Mouse (Mus musculus): ENCODE results near the gene Rtn4rl1. TPM values are rescaled to one million over a fixed set of nuclear protein-coding genes. Genes with fewer than 3 reads are reported as not detected.
"Not testable (repeated sequence)": the region's sequence is repeated elsewhere in the genome, so short reads cannot be mapped to it uniquely, and the experiment has no call there.

Rtn4rl1 gene
- polyA plus RNA-seq, 1 experiment from 2014 or later = 2.5 TPM

- WGBS = 84% methylated on average over 9 of the region's 9 CpGs
- no peak overlapping the region for H3K27ac ChIP-seq
- DNase-seq (ENCODE audit: low spot score) = no peak
- peaks cover 39% of the 10 kb centered on the region for H3K27me3 ChIP-seq (ENCODE audit: insufficient read depth, poor library complexity, severe bottlenecking)
- no peaks in the 10 kb centered on the region for H3K9me3 ChIP-seq
- peaks cover 6% of the 10 kb centered on the region for H3K36me3 ChIP-seq
- peaks cover 37% of the 10 kb centered on the region for H3K4me1 ChIP-seq (replicated peaks)
- no peak overlapping the region for H3K4me3 ChIP-seq
Measured at GRCm38 (mm10) chr11:75294862-75295261, 101.3 kb downstream of the Rtn4rl1 start.

DNA sequence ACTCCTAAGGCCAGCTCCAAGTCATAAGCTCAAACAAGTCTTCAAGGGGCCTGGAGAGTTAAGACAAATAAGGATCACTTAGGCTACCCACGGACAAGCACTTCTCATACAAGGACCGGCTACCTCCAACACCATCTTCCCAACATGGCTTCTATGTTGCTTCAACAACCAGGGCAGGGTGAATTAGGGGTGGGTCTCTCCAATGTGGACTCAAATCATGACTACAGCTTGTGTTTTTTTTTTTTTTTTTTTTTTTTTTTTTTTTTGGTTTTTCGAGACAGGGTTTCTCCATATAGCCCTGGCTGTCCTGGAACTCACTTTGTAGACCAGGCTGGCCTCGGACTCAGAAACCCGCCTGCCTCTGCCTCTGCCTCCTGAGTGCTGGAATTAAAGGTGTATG lies 102.0 kb downstream of the Rtn4rl1 start:
- peaks cover 39% of the 10 kb centered on the region for H3K27me3 ChIP-seq (ENCODE audit: insufficient read depth, poor library complexity, severe bottlenecking)
- H3K27ac ChIP-seq; H3K9me3 ChIP-seq; DNase-seq (ENCODE audit: low spot score); H3K4me3 ChIP-seq: not testable (repeated sequence)
- H3K4me1 ChIP-seq (replicated peaks) = peaks cover 37% of the 10 kb centered on the region
- H3K36me3 ChIP-seq = peaks cover 13% of the 10 kb centered on the region
- WGBS = 87% methylated on average over 5 of the region's 5 CpGs

- WGBS = 87% methylated on average over 9 of the region's 9 CpGs
- Histone ChIP-seq H3K27me3 (ENCODE audit: insufficient read depth, poor library complexity, severe bottlenecking) (peaks cover 33% of the 10 kb centered on the region), H3K27ac (no peak overlapping the region), H3K9me3 (no peaks in the 10 kb centered on the region), H3K4me1 (replicated peaks) (peaks cover 29% of the 10 kb centered on the region), H3K4me3 (no peak overlapping the region), H3K36me3 (peaks cover 23% of the 10 kb centered on the region)
- DNase-seq (ENCODE audit: low spot score) = no peak
Measured at GRCm38 (mm10) chr11:75296406-75297005, 102.9 kb downstream of the Rtn4rl1 start.

- no peak overlapping the region for H3K4me3 ChIP-seq
- H3K36me3 ChIP-seq = peaks cover 34% of the 10 kb centered on the region
- H3K4me1 ChIP-seq (replicated peaks) = peaks cover 21% of the 10 kb centered on the region; the same call in 1 of the 2 replicates
- H3K9me3 ChIP-seq = no peaks in the 10 kb centered on the region
- DNase-seq (ENCODE audit: low spot score) = no peak
- no peak overlapping the region for H3K27ac ChIP-seq
- 84% methylated on average over 9 of the region's 9 CpGs for WGBS
- H3K27me3 ChIP-seq (ENCODE audit: insufficient read depth, poor library complexity, severe bottlenecking) = peaks cover 22% of the 10 kb centered on the region
Measured at GRCm38 (mm10) chr11:75297631-75298030, 104.0 kb downstream of the Rtn4rl1 start.

GRCm38 (mm10) chr11:75298491-75298890 lies 104.9 kb downstream of the Rtn4rl1 start:
- Histone ChIP-seq H3K27ac (no peak overlapping the region), H3K4me1 (replicated peaks) (peaks cover 21% of the 10 kb centered on the region; the same call in 1 of the 2 replicates), H3K9me3 (no peaks in the 10 kb centered on the region), H3K36me3 (peaks cover 43% of the 10 kb centered on the region), H3K27me3 (ENCODE audit: insufficient read depth, poor library complexity, severe bottlenecking) (peaks cover 13% of the 10 kb centered on the region), H3K4me3 (no peak overlapping the region)
- 57% methylated on average over 11 of the region's 11 CpGs for WGBS
- DNase-seq (ENCODE audit: low spot score) = no peak

- Histone ChIP-seq H3K4me1 (replicated peaks) (peaks cover 13% of the 10 kb centered on the region; the same call in 1 of the 2 replicates), H3K27ac (no peak overlapping the region), H3K36me3 (peaks cover 53% of the 10 kb centered on the region), H3K4me3 (no peak overlapping the region), H3K9me3 (no peaks in the 10 kb centered on the region), H3K27me3 (ENCODE audit: insufficient read depth, poor library complexity, severe bottlenecking) (0 out of 2 replicates have a peak, but pooled peaks cover 4% of the 10 kb centered on the region)
- no peak for DNase-seq (ENCODE audit: low spot score)
- 88% methylated on average over 10 of the region's 10 CpGs for WGBS
Measured at GRCm38 (mm10) chr11:75299786-75300185, 106.2 kb downstream of the Rtn4rl1 start.

DNA sequence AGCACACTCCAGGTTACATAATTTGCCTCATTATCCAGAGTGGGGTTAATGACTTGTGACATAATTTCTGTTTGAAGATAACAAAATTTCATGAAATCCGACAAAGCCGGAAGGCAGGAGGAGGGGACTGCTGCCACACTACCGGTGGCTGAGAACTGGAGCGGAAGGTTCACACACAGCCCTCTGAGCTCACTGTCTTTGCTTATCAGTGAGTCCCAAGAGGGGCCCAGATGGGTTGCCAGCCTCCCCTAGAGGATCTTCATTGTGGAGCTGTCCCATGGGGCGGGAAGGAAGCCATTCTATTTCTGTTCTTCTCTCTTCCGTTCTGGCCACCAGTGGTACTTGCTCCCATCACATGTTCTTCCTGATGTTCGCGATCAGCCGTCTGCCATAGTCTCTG lies 107.4 kb downstream of the Rtn4rl1 start:
- peaks cover 13% of the 10 kb centered on the region; the same call in 1 of the 2 replicates for H3K4me1 ChIP-seq (replicated peaks)
- H3K9me3 ChIP-seq = no peaks in the 10 kb centered on the region
- no peak overlapping the region for H3K4me3 ChIP-seq
- DNase-seq (ENCODE audit: low spot score) = no peak
- H3K27ac ChIP-seq = no peak overlapping the region
- no peaks in the 10 kb centered on the region for H3K27me3 ChIP-seq (ENCODE audit: insufficient read depth, poor library complexity, severe bottlenecking)
- H3K36me3 ChIP-seq = peaks cover 64% of the 10 kb centered on the region
- 90% methylated on average over 9 of the region's 9 CpGs for WGBS

- peaks cover 97% of the 10 kb centered on the region for H3K36me3 ChIP-seq
- H3K27me3 ChIP-seq (ENCODE audit: insufficient read depth, poor library complexity, severe bottlenecking) = no peaks in the 10 kb centered on the region
- no peak overlapping the region for H3K4me3 ChIP-seq
- H3K9me3 ChIP-seq = no peaks in the 10 kb centered on the region
- peaks cover under 1% of the 10 kb centered on the region; the same call in 1 of the 2 replicates for H3K4me1 ChIP-seq (replicated peaks)
- H3K27ac ChIP-seq = no peak overlapping the region
- no peak for DNase-seq (ENCODE audit: low spot score)
- 91% methylated on average over 9 of the region's 9 CpGs for WGBS
Measured at GRCm38 (mm10) chr11:75304797-75305196, 111.2 kb downstream of the Rtn4rl1 start.

- Histone ChIP-seq H3K4me1 (replicated peaks) (no peaks in the 10 kb centered on the region), H3K36me3 (peaks cover 97% of the 10 kb centered on the region), H3K4me3 (no peak overlapping the region), H3K27ac (no peak overlapping the region), H3K9me3 (no peaks in the 10 kb centered on the region), H3K27me3 (ENCODE audit: insufficient read depth, poor library complexity, severe bottlenecking) (no peaks in the 10 kb centered on the region)
- no peak for DNase-seq (ENCODE audit: low spot score)
- WGBS = 89% methylated on average over 4 of the region's 4 CpGs
Measured at GRCm38 (mm10) chr11:75308650-75309049, 115.1 kb downstream of the Rtn4rl1 start.

- no peak overlapping the region for H3K4me3 ChIP-seq
- no peak overlapping the region for H3K27ac ChIP-seq
- no peaks in the 10 kb centered on the region for H3K4me1 ChIP-seq (replicated peaks)
- DNase-seq (ENCODE audit: low spot score) = no peak
- 89% methylated on average over 8 of the region's 8 CpGs for WGBS
- H3K36me3 ChIP-seq = peaks cover 98% of the 10 kb centered on the region
- H3K27me3 ChIP-seq (ENCODE audit: insufficient read depth, poor library complexity, severe bottlenecking) = no peaks in the 10 kb centered on the region
- H3K9me3 ChIP-seq = no peaks in the 10 kb centered on the region
Measured at GRCm38 (mm10) chr11:75310813-75311212, 117.2 kb downstream of the Rtn4rl1 start.

DNA sequence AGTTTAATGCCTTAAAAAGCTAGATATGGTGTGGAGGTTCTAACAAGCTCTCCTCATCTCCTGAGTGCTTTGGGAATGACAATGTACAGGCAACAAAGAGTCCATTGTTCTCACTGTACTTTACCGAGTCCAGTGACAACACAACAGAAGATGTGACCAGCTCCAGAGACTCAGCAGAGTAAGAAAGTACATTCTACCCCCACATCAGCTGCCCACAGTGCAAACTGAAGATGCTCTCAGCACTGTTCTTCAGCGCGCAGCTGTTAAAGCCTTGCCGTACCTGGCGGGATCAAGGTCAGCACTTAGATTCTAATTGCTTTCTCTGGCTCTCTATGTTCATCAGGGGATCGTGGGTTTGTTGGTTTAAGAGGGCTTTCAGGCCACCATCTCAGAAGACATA lies 118.2 kb downstream of the Rtn4rl1 start:
- no peaks in the 10 kb centered on the region for H3K9me3 ChIP-seq
- no peak overlapping the region for H3K27ac ChIP-seq
- H3K27me3 ChIP-seq (ENCODE audit: insufficient read depth, poor library complexity, severe bottlenecking) = no peaks in the 10 kb centered on the region
- H3K4me3 ChIP-seq = no peak overlapping the region
- H3K36me3 ChIP-seq = peaks cover 97% of the 10 kb centered on the region
- no peak for DNase-seq (ENCODE audit: low spot score)
- WGBS = 90% methylated on average over 6 of the region's 6 CpGs
- H3K4me1 ChIP-seq (replicated peaks) = no peaks in the 10 kb centered on the region

GRCm38 (mm10) chr11:75313834-75314233 lies 120.3 kb downstream of the Rtn4rl1 start:
- Histone ChIP-seq H3K36me3 (peaks cover 94% of the 10 kb centered on the region), H3K9me3 (no peaks in the 10 kb centered on the region), H3K4me3 (no peak overlapping the region), H3K4me1 (replicated peaks) (0 out of 2 replicates have a peak, but pooled peaks cover 2% of the 10 kb centered on the region), H3K27ac (no peak overlapping the region), H3K27me3 (ENCODE audit: insufficient read depth, poor library complexity, severe bottlenecking) (no peaks in the 10 kb centered on the region)
- WGBS = 91% methylated on average over 8 of the region's 8 CpGs
- no peak for DNase-seq (ENCODE audit: low spot score)

Data from hindbrain, embryonic 10.5 days (tissue).